Comparison of ENCODE assay signal across 8 mouse cellular contexts in the genomic region with DNA sequence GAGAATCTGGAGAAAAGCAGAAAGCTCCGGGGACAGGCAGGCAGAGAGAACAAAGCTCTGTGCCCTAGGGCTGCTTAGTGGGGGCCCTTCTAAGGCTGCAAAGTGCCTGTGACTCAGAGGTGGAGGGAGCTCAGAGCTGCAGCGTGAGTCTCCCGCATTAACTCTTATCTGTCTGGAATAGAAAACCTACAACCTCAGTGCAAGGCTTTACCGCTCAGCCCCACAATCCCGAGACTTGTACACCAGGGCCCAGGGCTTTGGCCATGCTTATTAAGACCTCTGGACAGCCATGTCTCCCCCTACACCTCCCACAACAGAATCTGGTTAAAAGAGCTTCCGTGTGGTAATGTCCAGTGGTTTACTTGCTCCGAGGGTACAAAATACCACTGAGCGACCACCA. TPM values are rescaled to one million over a fixed set of nuclear protein-coding genes. Genes with fewer than 3 reads are reported as not detected.
A peak's percentile ranks its signal among the peaks of the same experiment; 100 is the strongest.
DNase-seq lines count a peak whose midpoint lies in the region; ATAC-seq and TF ChIP-seq lines count a peak whose summit lies in the region.

No protein-coding gene starts in this region.

- no peak for ATAC-seq in forebrain, embryonic 16.5 days
- ATAC-seq in midbrain, embryonic 11.5 days (ENCODE audit: low FRiP score), result no peak
- no peak for ATAC-seq in erythroid progenitor cell, adult 5-6 weeks (replicated peaks; ENCODE audit: low FRiP score, poor library complexity, severe bottlenecking)

- WGBS in forebrain, embryonic 16.5 days, result 4% methylated on average over 8 of the region's 8 CpGs
- 3% methylated on average over 8 of the region's 8 CpGs for WGBS in midbrain, embryonic 11.5 days

- intact Hi-C loops in gastrocnemius, adult 2 months (cut with DNase I), result no loop called here

- peak overlapping the region; percentile 84 for H3K4me2 ChIP-seq in forebrain, embryonic 16.5 days (ENCODE audit: low read length)
- peak overlapping the region; percentile 90 for H3K4me2 ChIP-seq in midbrain, embryonic 11.5 days

- H3K9ac ChIP-seq in forebrain, embryonic 16.5 days (replicated peaks; ENCODE audit: low read depth, low read length), result peak overlapping the region; percentile 63
- H3K9ac ChIP-seq in midbrain, embryonic 11.5 days (ENCODE audit: low read length), result peak overlapping the region; percentile 41

- H3K4me3 ChIP-seq in gastrocnemius, adult 2 months, result peak overlapping the region; percentile 89
- peak overlapping the region; percentile 66 for H3K4me3 ChIP-seq in forebrain, embryonic 16.5 days (replicated peaks; ENCODE audit: low read length)
- no peak overlapping the region for H3K4me3 ChIP-seq in midbrain, embryonic 11.5 days (ENCODE audit: low read depth, low read length)

- H3K27me3 ChIP-seq in forebrain, embryonic 16.5 days (replicated peaks; ENCODE audit: control insufficient read depth, insufficient read depth, low read length), result no peaks in the 10 kb centered on the region
- peaks cover 15% of the 10 kb centered on the region for H3K27me3 ChIP-seq in midbrain, embryonic 11.5 days (ENCODE audit: control insufficient read depth, insufficient read depth, low read length)

- no peak for DNase-seq in gastrocnemius, adult 2 months
- no peak for DNase-seq in gastrocnemius, postnatal 4 days (ENCODE audit: low spot score in 2 of 2)
- DNase-seq in NIH3T3 (ENCODE audit: low read depth), result peak; percentile 83
- peak; percentile 94 for DNase-seq in midbrain, embryonic 11.5 days (ENCODE audit: low spot score, missing footprints)
- no peak for DNase-seq in ovary, postnatal 10 days (ENCODE audit: low spot score)
- DNase-seq in kidney, adult 11 months, result no peak

- no peaks in the 10 kb centered on the region for H3K36me3 ChIP-seq in forebrain, embryonic 16.5 days (ENCODE audit: control insufficient read depth, insufficient read depth)
- H3K36me3 ChIP-seq in midbrain, embryonic 11.5 days (ENCODE audit: control insufficient read depth, insufficient read depth, low read length), result no peaks in the 10 kb centered on the region

- no peak for TF ChIP-seq CTCF in gastrocnemius, adult 2 months (IDR thresholded peaks at IDR 0.05)

- H3K4me1 ChIP-seq in forebrain, embryonic 16.5 days (replicated peaks; ENCODE audit: control insufficient read depth, insufficient read depth, low read length), result peaks cover 28% of the 10 kb centered on the region
- H3K4me1 ChIP-seq in midbrain, embryonic 11.5 days (ENCODE audit: control insufficient read depth, insufficient read depth, low read length), result peaks cover 14% of the 10 kb centered on the region

- H3K9me3 ChIP-seq in forebrain, embryonic 16.5 days (ENCODE audit: control insufficient read depth, low read length), result no peaks in the 10 kb centered on the region
- no peaks in the 10 kb centered on the region for H3K9me3 ChIP-seq in midbrain, embryonic 11.5 days (ENCODE audit: control insufficient read depth, low read length)

- peak overlapping the region; percentile 84; the same call in 1 of the 2 replicates for H3K27ac ChIP-seq in gastrocnemius, adult 2 months
- H3K27ac ChIP-seq in forebrain, embryonic 16.5 days (ENCODE audit: low read length), result 0 out of 2 replicates have a peak overlapping the region, but pooled peaks have one; percentile 2
- H3K27ac ChIP-seq in midbrain, embryonic 11.5 days (ENCODE audit: low read depth, low read length), result no peak overlapping the region

RNA-seq across cellular contexts. Expression of gene Cpne2, which starts 0.8 kb away (rescaled TPM):
- total RNA-seq in gastrocnemius, adult 2 months (2021), result 1 to 10 TPM; 4.9 to 6.9 TPM
- total RNA-seq in gastrocnemius, postnatal 4 days (2021), result 10 to 100 TPM; 20.1 to 27.0 TPM
- polyA plus RNA-seq in forebrain, embryonic 16.5 days (2015; fragmentation: Nextera tagmentation; extraction: Ambion mirVana), result 21.1 and 29.2 TPM in 2 replicates
- polyA plus RNA-seq in midbrain, embryonic 11.5 days (2014; fragmentation: Nextera tagmentation; extraction: Ambion mirVana), result 11.1 and 12.4 TPM in 2 replicates
- 25.2 and 37.3 TPM in 2 replicates for total RNA-seq in erythroid progenitor cell, adult 5-6 weeks (2015; ENCODE audit: low replicate concordance)
- total RNA-seq in erythroid progenitor cell, adult 5-6 weeks (2017; ENCODE audit: low replicate concordance), result 14.5 and 18.7 TPM in 2 replicates

Comparison
In these comparisons a context has a peak if more than half of its experiments do, and no peak if none do; other contexts are left out.
1. DNase-seq: peak in NIH3T3 (single experiment) and midbrain, embryonic 11.5 days (single experiment); none in gastrocnemius, adult 2 months (single experiment), gastrocnemius, postnatal 4 days (0 of 2), ovary, postnatal 10 days (single experiment) and kidney, adult 11 months (single experiment).